Mouse (Mus musculus): Measurements from ENCODE around the gene Pole3.

Gene Pole3

GRCm38 (mm10) chr4:62518416-62519121 is 6.3 kb downstream of the Pole3 start:
- WGBS, result 57% methylated on average over 13 of the region's 13 CpGs

GRCm38 (mm10) chr4:62517538-62518415 is 7.1 kb downstream of the Pole3 start:
- WGBS, result 65% methylated on average over 10 of the region's 10 CpGs

- 94% methylated on average over 8 of the region's 8 CpGs for WGBS
These were observed 7.8 kb downstream of the Pole3 start for GRCm38 (mm10) chr4:62517046-62517445.

- WGBS, result 72% methylated on average over 1 of the region's 1 CpGs
These were observed 8.3 kb downstream of the Pole3 start for GRCm38 (mm10) chr4:62516579-62516978.

GRCm38 (mm10) chr4:62516079-62516478 is 8.8 kb downstream of the Pole3 start:
- WGBS, result 53% methylated on average over 2 of the region's 2 CpGs

- 60% methylated on average over 3 of the region's 3 CpGs for WGBS
These were observed 9.4 kb downstream of the Pole3 start for GRCm38 (mm10) chr4:62515490-62515889.

- WGBS, result 81% methylated on average over 7 of the region's 7 CpGs
These were observed 9.9 kb downstream of the Pole3 start for GRCm38 (mm10) chr4:62514995-62515394.

- WGBS, result 73% methylated on average over 11 of the region's 11 CpGs
These were observed 10.8 kb downstream of the Pole3 start for GRCm38 (mm10) chr4:62513998-62514506.

GRCm38 (mm10) chr4:62509946-62510345 is 14.9 kb downstream of the Pole3 start:
- 73% methylated on average over 11 of the region's 11 CpGs for WGBS

GRCm38 (mm10) chr4:62508839-62509238 is 16.0 kb downstream of the Pole3 start:
- WGBS, result 82% methylated on average over 5 of the region's 5 CpGs

GRCm38 (mm10) chr4:62506798-62507197 is 18.1 kb downstream of the Pole3 start:
- WGBS, result 72% methylated on average over 2 of the region's 2 CpGs

GRCm38 (mm10) chr4:62505991-62506390 is 18.9 kb downstream of the Pole3 start:
- WGBS, result 84% methylated on average over 3 of the region's 3 CpGs

- WGBS, result 88% methylated on average over 3 of the region's 3 CpGs
These were observed 21.4 kb downstream of the Pole3 start, which contains the start of gene Hdhd3 for GRCm38 (mm10) chr4:62503374-62503970. Gene Hdhd3 (minus strand): TSS chr4:62503467.

- WGBS, result 73% methylated on average over 7 of the region's 7 CpGs
These were observed 21.9 kb downstream of the Pole3 start for GRCm38 (mm10) chr4:62502969-62503368.

GRCm38 (mm10) chr4:62501964-62502732 is 22.7 kb downstream of the Pole3 start:
- WGBS, result 3% methylated on average over 38 of the region's 38 CpGs

GRCm38 (mm10) chr4:62501534-62501933 is 23.3 kb downstream of the Pole3 start:
- WGBS, result 1% methylated on average over 7 of the region's 7 CpGs

- WGBS, result 94% methylated on average over 4 of the region's 4 CpGs
These were observed 24.1 kb downstream of the Pole3 start for GRCm38 (mm10) chr4:62500799-62501198.

- 23% methylated on average over 8 of the region's 8 CpGs for WGBS
These were observed 28.1 kb downstream of the Pole3 start for GRCm38 (mm10) chr4:62496815-62497214.

GRCm38 (mm10) chr4:62495946-62496345 is 28.9 kb downstream of the Pole3 start:
- WGBS, result 70% methylated on average over 8 of the region's 8 CpGs

- 69% methylated on average over 9 of the region's 9 CpGs for WGBS
These were observed 30.6 kb downstream of the Pole3 start for GRCm38 (mm10) chr4:62494230-62494629.

GRCm38 (mm10) chr4:62492682-62493081 is 32.2 kb downstream of the Pole3 start:
- 74% methylated on average over 2 of the region's 2 CpGs for WGBS
